Mouse (Mus musculus) bone marrow macrophage, adult 2 months (primary cell): ENCODE results near the gene Pacs1.

Source experiments
- CTCF ChIP-seq: IDR thresholded peaks from 2 replicates; pipeline ENCODE4 v1.5.1; 2012; ENCODE audit warnings: low read depth, mild to moderate bottlenecking, low read length, moderate library complexity
- POLR2A ChIP-seq: IDR thresholded peaks from 2 replicates; pipeline ENCODE4 v1.6.1; 2012; ENCODE audit warnings: mild to moderate bottlenecking, low read depth, low read length, borderline replicate concordance

- TF ChIP-seq CTCF (no peak), POLR2A (no peak)
Measured at GRCm38 (mm10) chr19:5098363-5099143, 174.4 kb downstream of the Pacs1 start, which contains the start of gene Cnih2.
